Mouse (Mus musculus) midbrain, postnatal 0 days (tissue): ENCODE measurements at regions not wholly inside any gene's neighbourhood (a gene's known extent, or its start where the extent isn't known, plus 50 kb on each side); places are given as distances from the start of the nearest gene placed in this dataset.
A peak's percentile ranks its signal among the peaks of the same experiment; 100 is the strongest.

Source experiments
- ATAC-seq: fragments of 200-750 bp; cut with Nextera tagmentation; 2 replicates; pipeline ENCODE4 v1.8.0; 2017; ENCODE audit warnings: moderate number of reproducible peaks, mild to moderate bottlenecking, moderate TSS enrichment, moderate library complexity; ENCODE audit not compliant: low FRiP score
- DNase-seq: peaks from one replicate; pipeline ENCODE4 v3.0.0-alpha.2; 2015; ENCODE audit warnings: low spot score
- H3K27ac ChIP-seq: fragments of 300-500 bp; sonication (generic); 2 replicates; pipeline ENCODE4 v1.5.1; 2014; ENCODE audit warnings: low read depth, mild to moderate bottlenecking, low read length, mixed read lengths
- H3K27me3 ChIP-seq: fragments of 300-500 bp; sonication (generic); 2 replicates; pipeline ENCODE4 v1.6.1; 2014; ENCODE audit warnings: low read length, control low read depth, mixed read lengths; ENCODE audit not compliant: insufficient read depth
- H3K36me3 ChIP-seq: fragments of 300-500 bp; sonication (generic); 2 replicates; pipeline ENCODE4 v1.6.1; 2014; ENCODE audit warnings: low read length, control low read depth, mixed read lengths; ENCODE audit not compliant: insufficient read depth
- H3K4me1 ChIP-seq: fragments of 300-500 bp; sonication (generic); 2 replicates; pipeline ENCODE4 v1.6.1; 2014; ENCODE audit warnings: mild to moderate bottlenecking, control low read depth, antibody characterized with exemption, low read length, mixed read lengths; ENCODE audit not compliant: insufficient read depth
- H3K4me2 ChIP-seq: fragments of 300-500 bp; sonication (generic); 2 replicates; pipeline ENCODE4 v1.6.1; 2014; ENCODE audit warnings: low read depth, mild to moderate bottlenecking, low read length, mixed read lengths; ENCODE audit not compliant: poor library complexity, severe bottlenecking
- H3K4me3 ChIP-seq: fragments of 300-500 bp; sonication (generic); 2 replicates; pipeline ENCODE4 v1.5.1; 2014; ENCODE audit warnings: low read depth, mild to moderate bottlenecking, low read length, moderate library complexity
- H3K9ac ChIP-seq: fragments of 300-500 bp; sonication (generic); replicated peaks from 2 replicates; pipeline ENCODE4 v1.6.1; 2014; ENCODE audit warnings: mild to moderate bottlenecking, low read length, moderate library complexity, mixed read lengths; ENCODE audit not compliant: poor library complexity, severe bottlenecking
- H3K9me3 ChIP-seq: fragments of 300-500 bp; sonication (generic); 2 replicates; pipeline ENCODE4 v1.6.1; 2016; ENCODE audit warnings: low read length, control low read depth
- CTCF ChIP-seq: IDR thresholded peaks from 2 replicates; pipeline ENCODE4 v1.5.1; 2016; ENCODE audit warnings: antibody characterized with exemption, mild to moderate bottlenecking
- WGBS: fragments of 180-500 bp; shearing (Covaris S2); extraction: QIAGEN DNeasy Blood & Tissue Kit; methylation state at CpG from one replicate; pipeline ENCODE4 v1.1.7; 2014; 5-methylcytosine and 5-hydroxymethylcytosine counted together

DNA sequence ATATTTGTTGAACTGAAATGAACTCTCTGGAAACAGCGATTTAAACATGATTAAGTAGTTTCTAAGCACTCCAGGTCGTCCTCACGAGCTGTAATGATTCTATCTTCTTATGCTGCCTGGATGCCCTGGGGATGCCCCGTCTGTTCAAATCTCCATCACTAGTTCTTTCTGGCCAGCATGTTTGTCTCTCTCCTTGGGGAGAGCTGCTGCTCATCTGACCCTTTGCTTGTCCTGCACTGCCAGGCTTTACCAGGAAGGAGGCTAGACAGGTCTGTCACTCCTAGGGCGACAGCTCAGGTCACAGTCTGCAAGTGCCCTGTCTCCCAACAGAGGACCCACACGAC is 155.1 kb downstream of the Irx2 start:
- Histone ChIP-seq H3K9me3 (no peaks in the 10 kb centered on the region), H3K27me3 (no peaks in the 10 kb centered on the region), H3K36me3 (no peaks in the 10 kb centered on the region), H3K27ac (no peak overlapping the region), H3K9ac (no peak overlapping the region), H3K4me1 (no peaks in the 10 kb centered on the region), H3K4me3 (no peak overlapping the region), H3K4me2 (no peak overlapping the region)
- ATAC-seq: no peak
- WGBS: 42% methylated on average over 6 of the region's 6 CpGs
- DNase-seq: no peak
- no peak for TF ChIP-seq CTCF

DNA sequence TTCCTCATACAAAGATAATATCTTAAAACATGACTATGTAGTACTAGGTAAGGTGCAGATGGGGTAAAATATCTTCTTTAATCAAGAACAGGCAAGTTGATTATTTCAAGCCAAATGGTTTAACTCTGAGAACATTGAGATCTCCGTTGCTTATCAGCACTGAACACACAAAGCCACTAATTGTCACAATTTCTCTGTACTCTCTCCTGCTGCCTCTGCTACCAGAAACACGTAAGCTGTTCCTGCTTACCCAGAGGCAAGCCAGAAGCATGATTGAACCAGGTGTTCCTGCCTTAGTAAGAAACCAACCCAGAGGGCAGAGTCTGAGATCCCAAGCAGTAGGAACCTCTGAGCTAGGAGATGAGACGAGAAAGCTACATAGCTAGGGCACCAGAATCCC is 164.1 kb downstream of the Irx2 start:
- H3K27ac ChIP-seq: no peak overlapping the region
- H3K4me3 ChIP-seq: no peak overlapping the region
- no peak overlapping the region for H3K9ac ChIP-seq
- 66% methylated on average over 3 of the region's 3 CpGs for WGBS
- no peaks in the 10 kb centered on the region for H3K36me3 ChIP-seq
- no peaks in the 10 kb centered on the region for H3K9me3 ChIP-seq
- no peak for DNase-seq
- ATAC-seq: no peak
- no peaks in the 10 kb centered on the region for H3K4me1 ChIP-seq
- no peaks in the 10 kb centered on the region; the same call in 1 of the 2 replicates for H3K27me3 ChIP-seq
- H3K4me2 ChIP-seq: no peak overlapping the region
- no peak for TF ChIP-seq CTCF

DNA sequence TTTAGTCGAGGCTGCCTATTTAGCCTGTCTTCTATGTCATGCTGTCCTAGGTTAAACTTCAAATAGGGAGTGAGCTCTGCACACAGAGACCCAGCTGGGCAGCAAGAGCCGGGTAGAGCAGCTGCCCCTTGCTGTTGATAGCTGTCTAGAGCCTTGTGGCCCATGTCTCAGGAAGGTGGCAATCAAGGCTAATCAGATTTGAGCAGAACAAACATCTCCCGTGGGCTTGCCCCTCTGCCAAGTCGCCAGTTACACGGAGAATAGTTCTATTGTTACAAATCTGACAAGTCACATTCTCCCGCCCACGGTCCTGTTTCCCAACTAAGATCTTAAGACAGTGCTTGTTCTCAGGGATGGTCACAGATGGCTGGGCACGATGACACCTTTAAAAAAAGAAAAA is 171.4 kb downstream of the Irx2 start:
- Histone ChIP-seq H3K4me3 (no peak overlapping the region), H3K9me3 (no peaks in the 10 kb centered on the region), H3K9ac (no peak overlapping the region), H3K4me1 (no peaks in the 10 kb centered on the region), H3K27me3 (no peaks in the 10 kb centered on the region; the same call in 1 of the 2 replicates), H3K36me3 (no peaks in the 10 kb centered on the region), H3K4me2 (no peak overlapping the region), H3K27ac (no peak overlapping the region)
- DNase-seq (peak; percentile 30), ATAC-seq (no peak)
- 16% methylated on average over 8 of the region's 8 CpGs for WGBS
- no peak for TF ChIP-seq CTCF

DNA sequence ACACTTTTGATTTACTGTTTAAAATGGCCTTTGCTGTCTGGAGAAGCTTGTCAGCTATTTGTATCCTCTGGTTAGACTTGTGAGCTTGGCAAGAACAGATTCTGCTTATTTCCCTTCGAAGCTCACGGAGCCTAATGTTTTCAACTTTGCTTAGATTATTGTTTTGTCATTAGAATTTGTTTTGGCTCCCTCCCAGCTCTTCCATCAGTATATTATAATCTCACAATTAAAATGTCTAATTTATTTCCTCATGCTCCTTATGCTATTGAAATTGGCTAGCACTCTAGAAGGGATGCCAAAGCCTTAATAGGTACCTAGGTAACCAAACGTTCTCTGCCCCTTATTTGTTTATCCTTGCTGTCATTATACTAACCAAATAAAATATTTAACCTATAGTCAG is 171.9 kb downstream of the Irx2 start:
- H3K4me1 ChIP-seq: no peaks in the 10 kb centered on the region
- H3K4me3 ChIP-seq: no peak overlapping the region
- TF ChIP-seq CTCF: no peak
- H3K36me3 ChIP-seq: no peaks in the 10 kb centered on the region
- no peaks in the 10 kb centered on the region; the same call in 1 of the 2 replicates for H3K27me3 ChIP-seq
- ATAC-seq (no peak), DNase-seq (no peak)
- no peaks in the 10 kb centered on the region for H3K9me3 ChIP-seq
- 61% methylated on average over 3 of the region's 3 CpGs for WGBS
- H3K9ac ChIP-seq: no peak overlapping the region
- H3K4me2 ChIP-seq: no peak overlapping the region
- H3K27ac ChIP-seq: no peak overlapping the region

DNA sequence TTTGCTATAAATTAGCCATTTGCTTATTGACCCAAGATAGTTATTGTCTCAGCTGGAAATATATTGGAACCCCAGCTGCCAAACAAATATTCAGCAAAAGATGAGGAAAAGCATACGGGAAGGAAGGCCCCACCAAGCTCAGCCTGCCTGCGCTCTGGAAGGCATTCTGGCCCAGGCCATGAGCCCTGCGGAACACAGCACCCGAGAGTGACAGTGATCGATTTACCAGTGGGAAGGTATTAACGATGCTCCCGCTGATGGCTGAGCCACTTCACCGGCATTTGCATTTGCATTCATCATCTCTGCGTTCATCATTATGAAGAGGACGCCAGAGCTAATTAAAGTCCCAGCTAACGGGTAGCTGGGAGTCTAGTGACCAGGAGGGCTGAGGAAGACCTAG is 174.8 kb downstream of the Irx2 start:
- no peaks in the 10 kb centered on the region for H3K27me3 ChIP-seq
- H3K9me3 ChIP-seq: no peaks in the 10 kb centered on the region
- no peak for TF ChIP-seq CTCF
- no peak overlapping the region for H3K4me2 ChIP-seq
- no peak overlapping the region for H3K4me3 ChIP-seq
- WGBS: 42% methylated on average over 11 of the region's 11 CpGs
- no peak overlapping the region for H3K9ac ChIP-seq
- ATAC-seq (no peak), DNase-seq (no peak)
- no peak overlapping the region for H3K27ac ChIP-seq
- no peaks in the 10 kb centered on the region for H3K4me1 ChIP-seq
- H3K36me3 ChIP-seq: no peaks in the 10 kb centered on the region

DNA sequence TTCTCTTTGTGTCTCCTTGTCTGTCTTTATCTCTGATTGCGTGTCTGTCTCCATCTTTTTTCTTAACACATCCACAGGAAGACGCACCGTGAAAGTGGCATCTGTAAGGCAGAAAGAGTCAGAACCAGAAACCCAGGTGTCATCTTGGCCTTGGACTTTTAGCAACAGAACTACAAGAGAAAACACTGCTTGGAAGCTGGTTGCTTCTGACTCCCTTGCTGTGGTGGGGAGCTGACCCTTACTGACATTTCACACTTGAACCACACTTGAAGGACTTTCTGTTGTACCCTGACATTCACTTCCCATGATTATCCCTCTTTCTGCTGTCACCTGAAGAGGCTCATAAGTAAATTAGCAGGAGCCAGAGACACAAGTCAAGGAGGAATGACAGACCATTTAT is 180.6 kb downstream of the Irx2 start:
- no peaks in the 10 kb centered on the region for H3K4me1 ChIP-seq
- no peak overlapping the region for H3K4me3 ChIP-seq
- 83% methylated on average over 3 of the region's 3 CpGs for WGBS
- no peak for TF ChIP-seq CTCF
- H3K4me2 ChIP-seq: no peak overlapping the region
- H3K9ac ChIP-seq: no peak overlapping the region
- no peak overlapping the region for H3K27ac ChIP-seq
- H3K36me3 ChIP-seq: no peaks in the 10 kb centered on the region
- DNase-seq: no peak
- H3K27me3 ChIP-seq: 0 out of 2 replicates have a peak, but pooled peaks cover under 1% of the 10 kb centered on the region
- H3K9me3 ChIP-seq: no peaks in the 10 kb centered on the region
- ATAC-seq: no peak
